Mouse (Mus musculus): ENCODE measurements around the gene Med12l. TPM values are rescaled to one million over a fixed set of nuclear protein-coding genes. Genes with fewer than 3 reads are reported as not detected.

Gene Med12l
- polyA plus RNA-seq, 1 experiment: 16.9 TPM

- 50% methylated on average over 7 of the region's 7 CpGs for WGBS
- H3K4me3 ChIP-seq (replicated peaks; ENCODE audit: insufficient read depth, low read depth, low read length): no peak overlapping the region
- peak; percentile 54 to 69 for DNase-seq
- H3K27me3 ChIP-seq (ENCODE audit: control insufficient read depth, insufficient read depth, low read length): no peaks in the 10 kb centered on the region
- H3K27ac ChIP-seq (ENCODE audit: insufficient read depth, low read length): no peak overlapping the region
- no peaks in the 10 kb centered on the region for H3K4me1 ChIP-seq (ENCODE audit: control insufficient read depth, insufficient read depth, low read length)
- no peak for TF ChIP-seq POLR2A (IDR thresholded peaks at IDR 0.05; ENCODE audit: borderline replicate concordance, insufficient read depth, low read length)
- TF ChIP-seq CTCF (IDR thresholded peaks at IDR 0.05; ENCODE audit: borderline replicate concordance, insufficient read depth, low read depth, low read length): peak; percentile 56; the same call in 1 of the 2 replicates
These were observed 315.8 kb downstream of the Med12l start for GRCm38 (mm10) chr3:59321278-59321876.

GRCm38 (mm10) chr3:59328526-59328925 lies 322.9 kb downstream of the Med12l start:
- 88% methylated on average over 2 of the region's 2 CpGs for WGBS

GRCm38 (mm10) chr3:59341647-59342427 lies 336.2 kb downstream of the Med12l start:
- 81% methylated on average over 11 of the region's 11 CpGs for WGBS
- Histone ChIP-seq H3K27me3 (ENCODE audit: control insufficient read depth, insufficient read depth, low read length) (no peaks in the 10 kb centered on the region), H3K27ac (ENCODE audit: insufficient read depth, low read length) (no peak overlapping the region), H3K4me1 (ENCODE audit: control insufficient read depth, insufficient read depth, low read length) (peaks cover 3% of the 10 kb centered on the region; the same call in 1 of the 2 replicates), H3K4me3 (replicated peaks; ENCODE audit: insufficient read depth, low read depth, low read length) (no peak overlapping the region)
- DNase-seq: no peak
- no peak for TF ChIP-seq CTCF (IDR thresholded peaks at IDR 0.05; ENCODE audit: borderline replicate concordance, insufficient read depth, low read depth, low read length)
- no peak for TF ChIP-seq POLR2A (IDR thresholded peaks at IDR 0.05; ENCODE audit: borderline replicate concordance, insufficient read depth, low read length)

More at GRCm38 (mm10) chr3:59328526-59328925, 322.9 kb downstream of the Med12l start:
- Histone ChIP-seq H3K4me1 (ENCODE audit: control insufficient read depth, insufficient read depth, low read length) (no peaks in the 10 kb centered on the region), H3K27ac (ENCODE audit: insufficient read depth, low read length) (no peak overlapping the region), H3K27me3 (ENCODE audit: control insufficient read depth, insufficient read depth, low read length) (no peaks in the 10 kb centered on the region), H3K4me3 (replicated peaks; ENCODE audit: insufficient read depth, low read depth, low read length) (no peak overlapping the region)
- no peak for DNase-seq
- no peak for TF ChIP-seq CTCF (IDR thresholded peaks at IDR 0.05; ENCODE audit: borderline replicate concordance, insufficient read depth, low read depth, low read length)
- no peak for TF ChIP-seq POLR2A (IDR thresholded peaks at IDR 0.05; ENCODE audit: borderline replicate concordance, insufficient read depth, low read length)

- Histone ChIP-seq H3K4me3 (replicated peaks; ENCODE audit: insufficient read depth, low read depth, low read length) (peak overlapping the region; percentile 64), H3K4me1 (ENCODE audit: control insufficient read depth, insufficient read depth, low read length) (peaks cover 3% of the 10 kb centered on the region; the same call in 1 of the 2 replicates), H3K27ac (ENCODE audit: insufficient read depth, low read length) (no peak overlapping the region), H3K27me3 (ENCODE audit: control insufficient read depth, insufficient read depth, low read length) (no peaks in the 10 kb centered on the region)
- TF ChIP-seq CTCF (IDR thresholded peaks at IDR 0.05; ENCODE audit: borderline replicate concordance, insufficient read depth, low read depth, low read length) (no peak), POLR2A (IDR thresholded peaks at IDR 0.05; ENCODE audit: borderline replicate concordance, insufficient read depth, low read length) (no peak)
- 7% methylated on average over 4 of the region's 4 CpGs for WGBS
- DNase-seq: peak; percentile 49 to 73
These were observed 337.4 kb downstream of the Med12l start for GRCm38 (mm10) chr3:59343026-59343425.

GRCm38 (mm10) chr3:59344065-59344905 lies 338.7 kb downstream of the Med12l start, which contains the start of gene Igsf10:
Gene Igsf10, minus strand, starts transcription at chr3:59344394.
- no peak for TF ChIP-seq POLR2A (IDR thresholded peaks at IDR 0.05; ENCODE audit: borderline replicate concordance, insufficient read depth, low read length)
- no peak for TF ChIP-seq CTCF (IDR thresholded peaks at IDR 0.05; ENCODE audit: borderline replicate concordance, insufficient read depth, low read depth, low read length)
- WGBS: 4% methylated on average over 23 of the region's 23 CpGs
- Histone ChIP-seq H3K4me3 (replicated peaks; ENCODE audit: insufficient read depth, low read depth, low read length) (peak within 1 kb of the TSS; percentile 64), H3K4me1 (ENCODE audit: control insufficient read depth, insufficient read depth, low read length) (peaks cover 3% of the 10 kb centered on the region; the same call in 1 of the 2 replicates), H3K27ac (ENCODE audit: insufficient read depth, low read length) (peak within 1 kb of the TSS; percentile 8; the same call in 1 of the 2 replicates), H3K27me3 (ENCODE audit: control insufficient read depth, insufficient read depth, low read length) (no peaks in the 10 kb centered on the region)
- DNase-seq: peak; percentile 36 to 50

GRCm38 (mm10) chr3:59351768-59352167 lies 346.1 kb downstream of the Med12l start:
- Histone ChIP-seq H3K4me1 (ENCODE audit: control insufficient read depth, insufficient read depth, low read length) (no peaks in the 10 kb centered on the region), H3K27ac (ENCODE audit: insufficient read depth, low read length) (no peak overlapping the region), H3K27me3 (ENCODE audit: control insufficient read depth, insufficient read depth, low read length) (no peaks in the 10 kb centered on the region), H3K4me3 (replicated peaks; ENCODE audit: insufficient read depth, low read depth, low read length) (no peak overlapping the region)
- DNase-seq: no peak
- TF ChIP-seq CTCF (IDR thresholded peaks at IDR 0.05; ENCODE audit: borderline replicate concordance, insufficient read depth, low read depth, low read length) (no peak), POLR2A (IDR thresholded peaks at IDR 0.05; ENCODE audit: borderline replicate concordance, insufficient read depth, low read length) (no peak)

GRCm38 (mm10) chr3:59354156-59354555 lies 348.5 kb downstream of the Med12l start:
- whole genome bisulfite sequencing: 74% methylated on average over 3 of the region's 3 CpGs
- DNase-seq: no peak
- Histone ChIP-seq H3K27ac (ENCODE audit: insufficient read depth, low read length) (no peak overlapping the region), H3K4me1 (ENCODE audit: control insufficient read depth, insufficient read depth, low read length) (no peaks in the 10 kb centered on the region), H3K27me3 (ENCODE audit: control insufficient read depth, insufficient read depth, low read length) (no peaks in the 10 kb centered on the region), H3K4me3 (replicated peaks; ENCODE audit: insufficient read depth, low read depth, low read length) (no peak overlapping the region)
- TF ChIP-seq POLR2A (IDR thresholded peaks at IDR 0.05; ENCODE audit: borderline replicate concordance, insufficient read depth, low read length) (no peak), CTCF (IDR thresholded peaks at IDR 0.05; ENCODE audit: borderline replicate concordance, insufficient read depth, low read depth, low read length) (no peak)

Data from cerebellum, adult 2 months (tissue).